Mouse (Mus musculus): ENCODE data around the gene Rtp3.

DNA sequence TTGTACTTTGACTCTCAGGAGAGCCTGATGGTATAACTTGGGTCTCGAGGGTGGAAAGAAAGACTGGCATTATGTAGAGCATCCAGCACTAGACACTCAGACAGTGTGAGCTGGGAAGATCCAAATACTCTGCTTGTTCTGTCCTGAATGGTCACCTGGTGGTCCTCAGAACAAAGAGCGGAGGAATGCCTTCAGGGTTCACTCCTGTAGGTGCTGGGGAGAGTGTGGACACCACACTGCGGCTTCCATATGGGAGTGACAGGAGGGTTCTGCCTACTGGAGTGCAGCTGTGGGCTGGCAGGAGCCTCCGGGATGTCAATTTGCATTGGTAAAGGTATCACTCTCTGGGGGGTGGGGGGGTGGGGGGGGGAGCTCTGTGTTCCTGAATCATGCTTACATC lies 8.0 kb downstream of the Rtp3 start:
- TF ChIP-seq CTCF (IDR thresholded peaks at IDR 0.05; ENCODE audit: extremely low read depth, insufficient read depth, insufficient read length, insufficient replicate concordance) (no peak), POLR2A (IDR thresholded peaks at IDR 0.05; ENCODE audit: low read depth, low read length) (no peak)

Measured in spleen, adult 2 months (tissue).